Mouse (Mus musculus): ENCODE data around the gene Tex21. TPM values are rescaled to one million over a fixed set of nuclear protein-coding genes. Genes with fewer than 3 reads are reported as not detected.
A peak's percentile ranks its signal among the peaks of the same experiment; 100 is the strongest.

The Tex21 gene
- not detected in 2 replicates for total RNA-seq (2017)

DNA sequence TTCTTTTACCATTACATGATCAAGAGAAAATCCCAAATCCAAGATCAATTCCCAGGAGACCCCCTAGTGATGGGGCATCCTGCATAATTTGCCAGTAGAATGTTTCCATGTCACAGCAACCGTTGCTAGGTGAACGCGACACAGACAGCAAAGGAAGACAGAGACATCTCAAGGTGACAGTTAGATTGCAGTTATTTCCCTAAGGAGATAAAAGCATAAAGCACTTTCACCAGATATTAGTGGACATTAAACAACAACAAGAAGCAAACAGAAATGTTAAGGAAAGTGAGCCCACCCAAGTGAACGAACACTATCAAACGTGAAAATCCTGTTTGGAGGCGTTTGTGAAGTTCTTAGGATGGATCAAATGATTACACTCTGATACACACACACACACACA, at the start of gene Tex21:
Tex21 (minus strand) TSS at position 101 of the 400 bp plus-strand sequence.
- ATAC-seq (ENCODE audit: extremely low read depth, insufficient number of reproducible peaks, low FRiP score, poor library complexity, severe bottlenecking): no peak

DNA sequence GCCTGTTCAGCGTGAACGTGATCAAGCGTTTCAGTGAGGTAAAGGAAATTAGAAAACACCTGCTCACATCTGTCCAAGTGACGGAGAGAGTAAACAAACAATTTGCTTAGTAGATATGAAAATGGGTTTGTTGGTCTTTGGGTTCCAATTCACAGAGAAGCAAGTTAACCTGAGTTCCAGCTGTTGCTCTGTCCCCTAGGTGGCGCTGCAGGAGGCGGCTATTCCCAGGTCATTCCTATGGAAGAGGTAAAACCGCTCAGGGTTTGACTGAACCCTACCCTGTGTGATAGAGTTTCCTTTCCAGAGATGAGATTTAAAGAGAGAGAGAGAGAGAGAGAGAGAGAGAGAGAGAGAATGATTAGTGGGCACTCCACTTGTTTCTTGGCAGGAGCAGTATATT, 46.6 kb upstream of the Tex21 start:
- ATAC-seq (ENCODE audit: extremely low read depth, insufficient number of reproducible peaks, low FRiP score, poor library complexity, severe bottlenecking): 0 out of 2 replicates have a peak, but pooled peaks have one; percentile 43

DNA sequence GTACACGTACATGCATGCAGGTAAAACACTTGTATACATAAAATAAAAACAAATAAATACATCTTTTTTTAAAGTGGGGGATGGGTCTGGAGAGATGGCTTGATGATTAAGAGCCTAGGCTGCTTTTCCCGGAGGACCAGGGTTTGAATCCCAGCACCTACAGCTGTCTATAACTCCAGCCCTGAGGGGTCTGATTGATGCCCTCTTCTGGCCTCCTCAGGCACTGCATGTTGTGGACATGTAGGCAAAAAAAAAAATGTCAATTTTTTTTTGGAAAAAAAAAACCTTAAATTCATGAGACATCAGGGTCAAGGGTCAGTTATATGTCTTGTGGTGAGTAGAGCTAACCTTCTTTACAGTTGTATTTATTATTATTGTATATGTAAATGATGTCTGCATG, 43.7 kb upstream of the Tex21 start:
- no peak for ATAC-seq (ENCODE audit: extremely low read depth, insufficient number of reproducible peaks, low FRiP score, poor library complexity, severe bottlenecking)

DNA sequence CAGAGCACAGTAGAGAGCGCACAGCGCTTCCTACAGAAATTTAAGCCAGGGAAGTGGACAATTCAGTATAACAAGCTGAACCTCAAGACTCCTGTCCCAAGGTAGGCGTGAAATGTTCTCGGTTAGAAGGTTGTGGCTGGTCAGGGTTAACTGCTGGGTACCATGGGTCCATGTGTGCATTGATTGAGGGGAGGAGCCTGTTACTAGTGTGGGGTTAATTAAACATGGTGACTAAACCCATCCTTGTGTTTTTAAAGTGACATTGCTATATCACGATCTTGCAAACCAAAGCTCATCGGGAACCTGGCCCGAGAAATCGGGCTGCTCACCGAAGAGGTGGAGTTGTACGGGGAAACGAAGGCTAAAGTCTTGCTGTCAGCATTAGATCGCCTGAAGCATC, 42.9 kb upstream of the Tex21 start:
- no peak for ATAC-seq (ENCODE audit: extremely low read depth, insufficient number of reproducible peaks, low FRiP score, poor library complexity, severe bottlenecking)

DNA sequence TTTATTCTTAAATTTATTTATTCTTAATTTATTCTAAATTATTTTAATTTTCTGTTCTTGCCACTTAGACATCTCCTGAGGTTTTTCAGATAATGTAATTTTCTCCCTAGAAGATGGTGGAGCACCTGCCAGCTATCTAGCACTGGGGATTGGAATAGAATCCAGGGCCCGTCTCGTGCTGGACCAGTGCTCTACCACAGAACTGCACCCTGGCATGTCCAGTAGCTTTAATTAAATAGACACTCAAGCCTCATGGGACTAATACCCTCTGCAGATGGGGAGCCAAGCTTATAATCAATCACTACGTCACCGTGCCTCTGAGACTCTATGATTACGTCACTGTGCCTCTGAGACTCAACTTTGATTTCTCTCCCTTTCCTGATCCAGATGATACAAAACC, 41.9 kb upstream of the Tex21 start:
- ATAC-seq (ENCODE audit: extremely low read depth, insufficient number of reproducible peaks, low FRiP score, poor library complexity, severe bottlenecking): no peak

DNA sequence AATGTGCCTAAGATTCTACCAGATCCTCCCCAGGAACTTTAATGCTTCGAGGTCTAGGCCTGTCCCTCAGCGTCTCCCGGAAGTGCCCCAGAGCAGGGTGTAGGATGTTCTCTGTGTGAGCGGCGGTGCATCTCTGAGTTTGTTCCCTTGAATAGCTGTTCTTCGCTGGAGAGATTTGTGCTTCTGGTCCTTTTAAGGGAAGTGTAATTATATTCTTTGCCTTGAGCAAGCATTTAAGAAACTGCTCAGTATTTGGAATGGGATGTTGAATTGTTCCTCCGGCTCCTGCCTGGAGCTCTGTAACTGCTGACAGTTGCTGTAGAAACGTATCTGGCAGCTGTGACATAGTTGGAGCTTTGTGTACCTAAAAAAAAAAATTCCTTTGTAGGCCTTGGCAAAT, 41.4 kb upstream of the Tex21 start:
- no peak for ATAC-seq (ENCODE audit: extremely low read depth, insufficient number of reproducible peaks, low FRiP score, poor library complexity, severe bottlenecking)

DNA sequence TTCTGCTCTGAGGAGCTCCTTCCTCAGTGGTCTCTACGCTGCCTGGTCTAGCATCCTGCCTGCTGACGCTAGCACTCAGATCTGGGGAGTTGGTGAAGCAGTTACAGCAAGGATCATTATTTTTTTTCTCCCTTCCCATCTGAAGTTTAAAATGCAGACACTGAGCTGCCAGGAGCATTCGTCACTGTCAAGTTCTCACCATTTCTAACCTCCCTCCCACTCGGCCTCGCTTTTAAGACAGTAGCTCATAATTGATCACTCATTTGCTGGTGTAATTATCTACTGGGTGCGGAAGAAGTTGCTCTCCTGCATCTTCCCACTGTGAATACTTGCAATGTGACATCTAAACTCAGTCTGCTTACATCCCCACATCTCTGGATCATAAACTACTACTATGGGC, 38.9 kb upstream of the Tex21 start:
- no peak for ATAC-seq (ENCODE audit: extremely low read depth, insufficient number of reproducible peaks, low FRiP score, poor library complexity, severe bottlenecking)

DNA sequence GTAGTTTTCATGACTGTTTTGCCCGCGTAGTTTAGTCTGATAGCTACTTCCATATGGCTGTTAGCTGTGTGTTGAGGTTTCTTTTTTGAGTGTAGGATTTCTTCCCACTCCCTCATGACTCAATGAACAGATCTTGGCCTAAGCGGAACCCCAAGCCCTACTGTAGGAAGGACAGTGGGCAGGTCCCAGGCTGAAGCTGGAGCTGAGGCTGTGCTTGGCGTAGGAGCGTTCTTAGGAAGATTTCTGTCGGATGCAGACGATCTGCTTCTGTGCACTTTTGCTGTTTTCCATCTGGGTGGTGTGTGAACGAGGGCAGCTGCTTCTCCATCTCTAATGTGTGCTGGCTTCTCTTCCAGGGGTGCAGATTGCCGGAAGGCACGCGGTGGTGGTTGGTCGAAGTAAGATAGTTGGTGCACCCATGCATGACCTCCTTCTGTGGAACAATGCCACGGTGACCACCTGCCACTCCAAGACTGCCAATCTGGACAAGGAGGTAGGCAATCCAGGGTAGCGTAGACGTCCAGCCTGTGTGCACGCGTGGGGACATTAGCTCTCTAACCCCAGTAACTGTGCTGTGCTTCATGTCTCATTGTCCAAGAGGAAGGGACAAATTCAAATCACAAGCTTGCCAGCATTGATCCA, 36.1 kb upstream of the Tex21 start:
- no peak for ATAC-seq (ENCODE audit: extremely low read depth, insufficient number of reproducible peaks, low FRiP score, poor library complexity, severe bottlenecking)

DNA sequence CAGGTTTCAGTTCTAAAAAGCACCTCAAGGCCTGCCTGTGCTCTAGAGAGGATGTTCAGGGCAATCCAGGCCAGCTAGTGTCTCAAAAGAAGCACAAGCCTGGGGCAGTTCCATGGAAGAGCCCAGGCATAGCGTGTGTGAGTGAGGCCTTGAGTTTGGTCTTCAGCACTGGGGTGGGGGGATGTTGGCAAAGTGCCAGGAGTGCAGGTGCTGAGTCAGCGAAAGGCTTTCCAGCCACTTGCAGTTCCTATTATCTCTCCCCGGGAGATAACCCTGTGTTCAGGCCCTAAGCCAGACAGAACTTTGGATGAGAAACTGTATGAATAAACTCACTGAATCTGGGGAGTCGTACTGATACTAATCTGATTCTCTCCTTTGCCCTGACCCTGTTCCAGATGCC, 35.6 kb upstream of the Tex21 start:
- ATAC-seq (ENCODE audit: extremely low read depth, insufficient number of reproducible peaks, low FRiP score, poor library complexity, severe bottlenecking): no peak

DNA sequence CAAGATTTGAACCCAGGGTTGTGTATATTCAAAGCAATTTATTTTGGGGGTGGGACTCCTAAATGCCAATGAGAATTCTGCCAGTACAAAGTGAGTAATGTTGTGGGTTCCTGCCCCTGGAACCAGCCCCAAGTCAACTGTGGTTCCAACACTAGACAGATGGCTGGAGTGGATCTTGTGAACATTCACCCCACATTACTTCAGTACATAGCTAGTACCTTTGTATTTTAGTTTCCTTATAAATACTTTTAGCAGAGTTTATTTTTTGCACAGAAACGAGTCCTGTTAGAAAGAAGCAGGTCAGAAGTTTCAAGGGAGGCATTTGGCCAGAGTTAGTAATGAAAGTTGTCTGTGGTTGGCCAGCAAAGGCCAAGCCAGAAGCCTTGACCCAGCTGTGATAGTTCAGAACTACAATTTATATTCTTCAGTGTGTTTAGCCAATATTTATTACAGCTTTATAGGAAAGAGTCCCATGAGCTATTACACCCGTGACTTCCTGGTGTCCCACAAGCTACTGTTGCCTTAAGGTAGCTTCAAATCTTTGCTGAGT, 34.6 kb upstream of the Tex21 start:
- no peak for ATAC-seq (ENCODE audit: extremely low read depth, insufficient number of reproducible peaks, low FRiP score, poor library complexity, severe bottlenecking)

DNA sequence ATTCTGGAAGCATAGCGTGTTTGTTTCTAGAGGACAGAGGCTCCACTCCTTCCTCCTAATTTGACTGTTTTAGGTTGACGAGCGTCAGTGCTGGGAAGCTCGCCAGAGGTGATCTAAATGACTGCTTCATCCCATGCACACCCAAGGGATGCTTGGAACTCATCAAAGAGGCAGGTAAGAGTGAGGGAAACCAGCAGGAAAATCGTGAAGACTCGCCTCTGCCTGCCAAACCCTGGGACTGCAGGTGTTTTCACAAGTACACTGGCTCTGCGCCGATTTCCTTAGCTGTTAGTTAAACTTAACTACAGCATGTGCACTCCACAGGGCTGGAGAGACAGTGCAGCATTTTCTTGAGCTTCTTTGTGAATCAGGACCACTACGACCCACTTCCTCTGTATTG, 34.0 kb upstream of the Tex21 start:
- no peak for ATAC-seq (ENCODE audit: extremely low read depth, insufficient number of reproducible peaks, low FRiP score, poor library complexity, severe bottlenecking)

DNA sequence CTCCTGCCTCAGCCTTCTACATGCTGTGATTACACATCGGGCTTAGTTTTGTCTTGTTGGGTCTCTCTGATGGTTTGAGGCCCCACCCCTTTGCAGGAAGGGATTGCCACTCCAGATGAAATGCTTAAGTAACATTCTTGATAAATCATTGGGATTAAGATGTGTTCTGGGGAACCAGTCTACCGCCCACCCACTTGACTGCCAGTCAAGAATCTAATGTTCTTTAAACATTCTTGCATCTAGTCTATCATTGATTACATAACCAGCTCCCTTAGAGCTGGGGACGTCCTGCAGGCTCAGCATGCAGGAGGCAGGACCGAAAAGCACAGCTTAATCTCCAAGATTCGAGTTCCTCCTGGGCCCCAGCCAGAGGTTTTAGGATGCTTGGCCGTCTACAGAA, 31.7 kb upstream of the Tex21 start:
- no peak for ATAC-seq (ENCODE audit: extremely low read depth, insufficient number of reproducible peaks, low FRiP score, poor library complexity, severe bottlenecking)

DNA sequence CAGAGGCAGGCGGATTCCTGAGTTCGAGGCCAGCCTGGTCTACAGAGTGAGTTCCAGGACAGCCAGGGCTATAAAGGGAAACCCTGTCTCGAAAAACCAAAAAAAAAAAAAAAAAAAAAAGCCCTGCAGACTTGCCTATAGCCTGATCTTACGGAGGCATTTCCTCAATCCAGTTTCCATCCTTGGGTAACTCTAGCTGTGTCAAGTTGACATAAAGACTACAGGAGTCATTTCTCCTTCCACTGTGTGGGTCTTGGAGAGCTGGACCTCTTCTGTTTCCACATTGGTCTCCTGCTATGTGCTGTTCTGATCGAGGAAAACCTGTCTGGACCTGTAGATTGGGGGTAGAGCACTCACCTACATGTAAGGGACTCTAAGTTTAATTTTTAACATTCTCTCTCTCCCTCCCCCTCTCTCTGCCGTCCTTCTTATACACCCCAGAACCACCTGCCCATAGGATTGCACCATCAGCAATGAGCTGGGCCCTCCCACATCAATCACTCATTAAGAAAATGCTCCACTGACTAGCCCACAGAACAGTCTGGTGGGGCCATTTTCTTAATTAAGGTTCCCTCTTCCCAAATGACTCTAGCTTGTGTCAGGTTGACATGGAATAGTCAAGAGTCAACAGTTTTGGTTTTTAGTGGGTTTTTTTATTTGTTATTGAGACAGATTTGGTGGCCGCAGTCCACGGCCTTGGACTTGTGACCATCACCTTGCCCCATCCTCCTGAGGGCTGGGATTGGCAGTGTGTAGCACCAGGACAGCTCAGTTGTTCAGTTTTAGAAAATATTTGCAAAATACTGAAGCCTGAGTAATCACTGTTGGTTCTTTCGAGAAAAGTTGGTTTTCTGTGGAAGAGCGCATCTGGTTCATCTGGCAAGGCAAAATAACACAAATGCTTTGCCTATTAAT, 26.3 kb upstream of the Tex21 start:
- ATAC-seq (ENCODE audit: extremely low read depth, insufficient number of reproducible peaks, low FRiP score, poor library complexity, severe bottlenecking): no peak

DNA sequence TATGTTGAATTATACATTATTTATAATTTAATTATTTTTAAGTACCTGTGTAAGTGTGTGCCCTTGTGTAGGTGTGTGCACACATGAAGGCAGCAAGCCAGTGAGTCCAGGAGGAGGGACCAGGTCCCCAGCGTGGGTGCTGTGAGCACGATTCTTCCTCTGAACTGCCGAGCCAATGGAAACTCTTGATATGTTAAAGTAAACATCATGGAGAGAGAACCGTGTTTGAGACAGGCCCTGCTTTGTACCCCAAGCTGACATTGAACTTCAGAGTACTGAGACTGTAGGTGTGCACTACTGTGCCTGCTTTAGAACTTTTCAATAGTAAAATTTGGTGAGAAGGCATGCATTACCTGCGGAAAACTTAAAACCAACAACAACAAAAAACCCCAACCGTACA, 25.0 kb upstream of the Tex21 start:
- no peak for ATAC-seq (ENCODE audit: extremely low read depth, insufficient number of reproducible peaks, low FRiP score, poor library complexity, severe bottlenecking)

DNA sequence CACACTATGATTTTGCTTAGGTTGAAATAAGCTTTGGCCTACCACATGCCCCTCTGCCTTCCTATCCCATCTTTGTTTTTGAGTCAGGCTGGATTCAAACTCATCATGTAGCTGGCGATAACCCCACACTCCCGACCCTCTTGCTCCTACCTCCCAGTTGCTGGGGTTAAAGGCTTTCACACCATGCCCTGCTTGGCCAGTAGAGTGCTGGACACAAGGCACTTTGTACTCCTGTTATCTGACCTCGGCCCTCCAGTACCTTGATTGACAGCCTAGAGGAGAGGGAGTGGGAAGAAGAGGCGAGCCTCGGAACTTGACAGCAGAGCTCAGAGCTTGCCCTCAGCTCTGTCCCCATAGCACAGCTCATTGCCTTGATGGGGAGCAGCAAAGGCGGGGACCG, 22.6 kb upstream of the Tex21 start:
- no peak for ATAC-seq (ENCODE audit: extremely low read depth, insufficient number of reproducible peaks, low FRiP score, poor library complexity, severe bottlenecking)

DNA sequence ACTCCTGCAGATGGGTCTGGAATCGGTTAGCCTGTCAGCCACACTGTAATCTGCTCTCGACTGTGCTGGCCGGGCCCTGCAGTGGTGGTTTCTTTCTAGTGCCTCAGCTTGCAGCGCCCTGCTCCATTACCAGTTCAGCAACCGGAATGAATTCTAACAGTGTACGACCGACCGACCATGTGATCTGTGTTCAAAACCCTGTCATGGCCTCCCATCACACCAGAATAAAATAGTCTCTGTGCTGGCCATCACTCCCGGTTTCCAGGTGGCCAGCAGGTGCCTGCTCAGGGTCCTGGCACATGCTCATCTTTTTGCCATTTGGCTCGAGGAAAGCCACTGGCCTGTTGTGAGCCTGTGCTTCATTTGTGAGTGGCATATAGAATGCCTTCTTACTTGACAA, 22.1 kb upstream of the Tex21 start:
- ATAC-seq (ENCODE audit: extremely low read depth, insufficient number of reproducible peaks, low FRiP score, poor library complexity, severe bottlenecking): no peak

DNA sequence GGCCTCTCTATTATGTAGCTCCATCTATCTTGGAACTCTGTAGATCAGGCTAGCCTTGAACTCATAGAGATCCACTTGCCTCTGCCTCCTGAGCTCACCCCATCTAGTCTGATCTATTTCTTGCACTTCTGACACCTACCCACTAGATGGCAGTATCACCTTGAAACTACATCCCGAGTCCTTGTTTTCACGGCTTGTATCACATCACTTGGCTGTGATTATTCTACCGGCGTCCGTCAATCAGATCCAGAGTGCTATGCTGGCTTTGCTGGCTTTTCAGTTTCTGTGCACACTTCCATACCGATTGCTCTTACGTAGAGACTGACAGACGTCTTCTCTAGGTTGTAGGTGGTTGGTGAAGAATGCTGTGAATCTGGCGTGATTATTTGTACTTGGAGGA, 20.3 kb upstream of the Tex21 start:
- peak; percentile 77 for ATAC-seq (ENCODE audit: extremely low read depth, insufficient number of reproducible peaks, low FRiP score, poor library complexity, severe bottlenecking)

DNA sequence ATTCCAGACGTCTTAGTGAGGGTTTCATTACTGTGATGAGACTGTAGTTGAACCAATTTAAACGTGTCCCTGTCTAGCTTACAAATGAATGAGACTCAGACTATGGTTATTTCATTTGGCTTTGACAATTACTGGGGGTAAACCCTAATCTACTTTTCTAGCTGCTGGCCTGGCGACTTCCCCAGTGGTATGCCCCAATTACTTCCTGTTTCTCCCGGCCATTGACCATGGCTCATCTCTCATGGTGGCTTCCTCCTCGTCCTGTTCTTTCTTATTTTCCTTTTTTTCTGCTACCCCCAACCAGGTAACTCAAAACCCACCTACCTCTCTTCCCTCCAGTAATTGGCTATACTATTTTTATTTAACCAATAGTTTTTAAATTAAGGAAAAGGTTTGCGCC, 18.5 kb upstream of the Tex21 start:
- ATAC-seq (ENCODE audit: extremely low read depth, insufficient number of reproducible peaks, low FRiP score, poor library complexity, severe bottlenecking): no peak

DNA sequence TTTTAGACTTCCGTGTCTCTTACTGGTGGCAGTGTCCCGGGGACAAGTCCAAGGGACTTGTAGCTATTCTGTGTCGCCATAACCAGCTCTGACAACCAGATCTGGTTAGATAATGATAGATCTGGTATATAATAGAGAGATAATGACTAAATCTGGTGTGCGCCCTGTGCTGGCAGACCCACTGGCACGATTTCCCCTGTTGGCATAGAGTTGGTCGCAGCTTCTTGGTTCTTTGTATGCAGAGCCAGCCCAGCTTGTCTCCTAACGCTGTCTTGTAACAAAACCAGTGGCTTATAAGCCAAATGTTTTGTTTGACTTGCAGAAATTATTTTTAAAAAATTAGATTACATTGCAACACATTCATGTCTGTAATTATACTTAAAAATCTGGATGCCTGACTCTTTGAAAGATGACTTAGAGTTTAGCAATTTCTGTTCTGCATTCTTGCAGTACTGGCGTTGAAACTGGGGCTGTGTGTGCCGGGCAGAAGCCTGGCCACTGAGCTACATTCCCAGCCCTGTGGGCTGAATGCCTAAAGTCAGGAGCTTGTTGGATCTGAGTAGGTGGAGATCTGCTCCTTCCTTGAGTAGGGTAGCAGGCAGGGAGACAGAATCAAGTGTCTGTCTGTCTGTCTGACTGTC, 17.9 kb upstream of the Tex21 start:
- ATAC-seq (ENCODE audit: extremely low read depth, insufficient number of reproducible peaks, low FRiP score, poor library complexity, severe bottlenecking): no peak

DNA sequence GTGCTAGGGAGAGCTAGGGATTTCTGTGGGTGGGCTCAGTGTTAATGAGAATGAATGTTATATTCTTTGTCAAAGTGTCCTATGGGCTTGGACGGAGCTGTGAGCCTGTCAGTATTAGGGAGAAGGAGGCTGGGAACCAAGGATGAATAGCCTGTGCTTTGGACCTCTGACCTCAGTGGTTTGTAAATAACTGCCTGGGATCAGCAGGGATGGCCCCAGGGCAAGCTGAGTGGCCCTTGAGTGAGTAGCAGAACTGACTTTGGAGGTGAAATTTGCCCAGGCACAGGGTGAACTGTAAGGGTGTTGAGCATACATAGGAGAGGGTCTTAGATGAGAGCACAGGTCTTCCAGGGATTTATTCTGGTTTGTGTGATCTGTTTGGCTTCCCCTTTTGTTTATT, 17.3 kb upstream of the Tex21 start:
- no peak for ATAC-seq (ENCODE audit: extremely low read depth, insufficient number of reproducible peaks, low FRiP score, poor library complexity, severe bottlenecking)
